ENCODE assay signal across 12 mouse cellular contexts in the genomic region with DNA sequence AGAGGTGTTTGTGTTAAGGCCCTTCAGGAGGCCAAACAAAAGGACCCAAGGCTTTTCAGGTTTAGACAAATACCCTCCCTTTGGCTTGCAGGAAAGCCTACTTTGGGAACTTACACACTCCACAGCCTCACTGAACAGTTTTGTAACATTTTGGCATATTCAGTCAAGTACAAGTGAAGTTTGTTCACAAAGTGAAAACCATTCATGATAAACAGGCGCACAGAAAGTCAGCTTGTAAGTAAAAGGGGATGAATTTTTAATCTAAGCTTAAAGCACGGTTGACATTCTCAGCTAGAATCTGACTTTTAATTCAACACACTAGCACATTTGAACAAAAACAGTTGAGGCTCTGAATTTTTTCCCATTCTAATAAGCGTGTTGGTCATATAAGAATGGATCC. TPM values are rescaled to one million over a fixed set of nuclear protein-coding genes. Genes with fewer than 3 reads are reported as not detected.
"Had no signal": no experiment of that assay in that cellular context is flagged by ENCODE, and none has a peak within 500 bp of the region (broad histone marks: within the 10 kb centered on the region; RNA-seq: fewer than 3 reads in every experiment).

No protein-coding gene starts in this region.

- H3K36me3 ChIP-seq: liver, embryonic 12.5 days; lung, embryonic 15.5 days; midbrain, embryonic 15.5 days; neural tube, embryonic 13.5 days had no signal

- ATAC-seq: liver, embryonic 12.5 days had no signal

- H3K27me3 ChIP-seq: liver, embryonic 12.5 days; lung, embryonic 15.5 days; midbrain, embryonic 15.5 days; neural tube, embryonic 13.5 days had no signal

- DNase-seq: left cerebral cortex, postnatal 4 days; lung, postnatal 14 days; right cerebral cortex, postnatal 4 days; spleen, adult 18-20 months; thymus, adult 18-20 months; thymus, postnatal 14 days had no signal

- H3K4me3 ChIP-seq: layer of hippocampus, adult 2 months; liver, embryonic 12.5 days; lung, embryonic 15.5 days; midbrain, embryonic 15.5 days; neural tube, embryonic 13.5 days had no signal

- H3K27ac ChIP-seq: liver, embryonic 12.5 days; lung, embryonic 15.5 days; macrophage; midbrain, embryonic 15.5 days; neural tube, embryonic 13.5 days had no signal

- H3K9me3 ChIP-seq: liver, embryonic 12.5 days; lung, embryonic 15.5 days; midbrain, embryonic 15.5 days; neural tube, embryonic 13.5 days had no signal

- H3K4me2 ChIP-seq: liver, embryonic 12.5 days; lung, embryonic 15.5 days; midbrain, embryonic 15.5 days; neural tube, embryonic 13.5 days had no signal

- H3K9ac ChIP-seq: liver, embryonic 12.5 days; lung, embryonic 15.5 days; midbrain, embryonic 15.5 days; neural tube, embryonic 13.5 days had no signal

RNA-seq across cellular contexts. Expression of gene Pygo1, which starts 45.8 kb away (rescaled TPM):
- polyA plus RNA-seq: macrophage had no signal
